9 mouse cellular contexts compared by ENCODE assay signal in the genomic region with DNA sequence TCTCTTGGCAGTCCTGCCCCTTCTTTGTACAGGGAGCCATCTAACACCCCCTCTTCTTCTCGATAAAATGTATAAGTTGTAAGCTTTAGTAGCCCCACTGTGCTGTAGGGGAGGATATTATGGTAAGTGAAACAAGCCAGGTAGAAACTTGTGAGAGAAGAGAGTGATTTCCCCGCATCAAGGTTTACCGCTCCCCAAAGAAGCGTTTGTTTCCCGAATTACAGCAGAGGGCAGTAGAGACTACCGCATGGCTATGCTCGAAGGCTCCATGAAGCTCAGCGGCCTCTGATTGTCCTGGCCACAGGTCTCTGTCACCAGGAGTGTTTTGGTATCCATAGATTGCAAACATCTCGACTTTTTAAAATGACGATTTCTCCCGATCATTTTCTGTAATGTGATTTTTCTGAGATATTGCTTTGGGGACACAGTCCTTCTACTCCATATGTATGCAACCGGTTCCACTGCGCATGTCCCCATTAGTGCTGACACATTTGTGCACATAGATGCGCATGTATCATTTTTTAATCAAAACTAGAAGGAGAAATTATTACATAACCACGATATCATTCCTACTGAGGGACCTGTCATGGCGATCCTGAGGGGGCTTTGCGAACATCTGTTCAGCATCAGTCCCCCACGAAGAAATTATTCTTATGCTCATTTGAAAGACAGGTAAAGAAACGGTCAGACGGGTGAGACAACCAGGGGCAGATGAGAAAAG. TPM values are rescaled to one million over a fixed set of nuclear protein-coding genes. Genes with fewer than 3 reads are reported as not detected.
DNase-seq lines count a peak whose midpoint lies in the region; ATAC-seq and TF ChIP-seq lines count a peak whose summit lies in the region.
"Had no signal": no experiment of that assay in that cellular context is flagged by ENCODE, and none has a peak within 500 bp of the region (broad histone marks: within the 10 kb centered on the region; RNA-seq: fewer than 3 reads in every experiment).

No protein-coding gene starts in this region.

- TF ChIP-seq CTCF in kidney, postnatal 0 days (IDR thresholded peaks at IDR 0.05; ENCODE audit: low read depth): peak; percentile 91
- peak; percentile 81 for TF ChIP-seq CTCF in lung, adult 2 months (IDR thresholded peaks at IDR 0.05; ENCODE audit: insufficient read depth, low read length)

- 0 out of 2 replicates have a peak, but pooled peaks have one; percentile 36 for ATAC-seq in kidney, postnatal 0 days (replicated peaks; ENCODE audit: low FRiP score, low read depth)

- H3K4me1 ChIP-seq in kidney, postnatal 0 days (replicated peaks; ENCODE audit: insufficient read depth, low read length): no peaks in the 10 kb centered on the region
- peaks cover 22% of the 10 kb centered on the region for H3K4me1 ChIP-seq in hindbrain, embryonic 10.5 days (replicated peaks)
- H3K4me1 ChIP-seq in lung, adult 2 months (ENCODE audit: control insufficient read depth, insufficient read depth, low read length): no peaks in the 10 kb centered on the region

- no peak overlapping the region for H3K9ac ChIP-seq in kidney, postnatal 0 days (ENCODE audit: low read depth, low read length)

- H3K4me2 ChIP-seq in kidney, postnatal 0 days (ENCODE audit: low read length): no peak overlapping the region

- H3K27ac ChIP-seq in kidney, postnatal 0 days: no peak overlapping the region
- no peak overlapping the region for H3K27ac ChIP-seq in hindbrain, embryonic 10.5 days

- peaks cover 9% of the 10 kb centered on the region; the same call in 1 of the 2 replicates for H3K27me3 ChIP-seq in kidney, postnatal 0 days (ENCODE audit: insufficient read depth, low read length)
- peaks cover 69% of the 10 kb centered on the region for H3K27me3 ChIP-seq in hindbrain, embryonic 10.5 days (ENCODE audit: insufficient read depth, poor library complexity, severe bottlenecking)

- no peaks in the 10 kb centered on the region for H3K9me3 ChIP-seq in kidney, postnatal 0 days (replicated peaks; ENCODE audit: low read length)
- H3K9me3 ChIP-seq in hindbrain, embryonic 10.5 days: no peaks in the 10 kb centered on the region

- H3K36me3 ChIP-seq in kidney, postnatal 0 days (ENCODE audit: insufficient read depth, low read length): no peaks in the 10 kb centered on the region
- H3K36me3 ChIP-seq in hindbrain, embryonic 10.5 days: no peaks in the 10 kb centered on the region

- no peak for TF ChIP-seq POLR2A in lung, adult 2 months (IDR thresholded peaks at IDR 0.05; ENCODE audit: borderline replicate concordance, extremely low read depth, low read depth, low read length)

- WGBS in kidney, postnatal 0 days: 34% methylated on average over 20 of the region's 20 CpGs
- 34% methylated on average over 20 of the region's 20 CpGs for WGBS in hindbrain, embryonic 10.5 days
- 36% methylated on average over 20 of the region's 20 CpGs for WGBS in lung, adult 2 months

- H3K4me3 ChIP-seq in kidney, postnatal 0 days (replicated peaks; ENCODE audit: low read depth, low read length): no peak overlapping the region
- no peak overlapping the region for H3K4me3 ChIP-seq in hindbrain, embryonic 10.5 days
- no peak overlapping the region for H3K4me3 ChIP-seq in lung, adult 2 months (replicated peaks; ENCODE audit: extremely low read depth, low read depth, low read length)

- peak; percentile 89 for DNase-seq in kidney, postnatal 0 days (ENCODE audit: low spot score)
- DNase-seq in kidney, adult 11 months: no peak
- peak; percentile 67 for DNase-seq in NIH3T3 (ENCODE audit: low read depth)
- peak; percentile 58 to 65 for DNase-seq in cerebellum, postnatal 36 days
- peak; percentile 59 for DNase-seq in hindbrain, embryonic 10.5 days (ENCODE audit: low spot score)
- no peak for DNase-seq in lung, adult 2 months
- DNase-seq in retina, embryonic 14.5 days (ENCODE audit: low spot score): peak; percentile 84
- no peak for DNase-seq in yolk sac, embryonic 10.5 days (ENCODE audit: low spot score)

RNA-seq across cellular contexts. Expression of a gene that starts 13.7 kb away (rescaled TPM):
- 901 and 905 TPM in 2 replicates for polyA plus RNA-seq in kidney, postnatal 0 days (2015; fragmentation: Nextera tagmentation; extraction: Ambion mirVana)
- 691 and 1,253 TPM in 2 replicates for polyA plus RNA-seq in hindbrain, embryonic 10.5 days (2016; fragmentation: Nextera tagmentation; extraction: Ambion mirVana)
- polyA plus RNA-seq in lung, adult 2 months (2012; rRNA removed): 43.1 and 74.9 TPM in 2 replicates

RNA-seq across cellular contexts. Expression of a gene that starts 26.7 kb away (rescaled TPM):
- not detected in 2 replicates for polyA plus RNA-seq in kidney, postnatal 0 days (2015; fragmentation: Nextera tagmentation; extraction: Ambion mirVana)
- polyA plus RNA-seq in hindbrain, embryonic 10.5 days (2016; fragmentation: Nextera tagmentation; extraction: Ambion mirVana): 11.9 and 17.9 TPM in 2 replicates
- not detected in 2 replicates for polyA plus RNA-seq in lung, adult 2 months (2012; rRNA removed)
- polyA plus RNA-seq: large intestine, adult 2 months had no signal

RNA-seq across cellular contexts. Expression of a gene that starts 29.5 kb away (rescaled TPM):
- 0.54 and 0.76 TPM in 2 replicates for polyA plus RNA-seq in kidney, postnatal 0 days (2015; fragmentation: Nextera tagmentation; extraction: Ambion mirVana)
- polyA plus RNA-seq in hindbrain, embryonic 10.5 days (2016; fragmentation: Nextera tagmentation; extraction: Ambion mirVana): 5.9 and 7.7 TPM in 2 replicates
- 6.6 and 7.1 TPM in 2 replicates for polyA plus RNA-seq in lung, adult 2 months (2012; rRNA removed)

Comparison
In these comparisons a context has a peak if more than half of its experiments do, and no peak if none do; other contexts are left out.
1. DNase-seq: peak in kidney, postnatal 0 days (single experiment), NIH3T3 (single experiment), cerebellum, postnatal 36 days (2 of 2), hindbrain, embryonic 10.5 days (single experiment) and retina, embryonic 14.5 days (single experiment); none in kidney, adult 11 months (single experiment), lung, adult 2 months (single experiment) and yolk sac, embryonic 10.5 days (single experiment).
2. RNA of a gene that starts 26.7 kb away (polyA plus RNA-seq): 11.9 to 17.9 TPM in hindbrain, embryonic 10.5 days; not detected in kidney, postnatal 0 days and not detected in lung, adult 2 months; every median in the first group is over 10 times any median in the second.